ENCODE assay signal across 1 mouse cellular context in genomic region chr7:99508187-99508586, GRCm38 (mm10). TPM values are rescaled to one million over a fixed set of nuclear protein-coding genes. Genes with fewer than 3 reads are reported as not detected.
"Had no signal": no experiment of that assay in that cellular context is flagged by ENCODE, and none has a peak within 500 bp of the region (broad histone marks: within the 10 kb centered on the region; RNA-seq: fewer than 3 reads in every experiment).

No protein-coding gene starts in this region.

RNA-seq across cellular contexts. Expression of gene Klhl35, which starts 42.4 kb away (rescaled TPM):
- polyA plus RNA-seq: myocyte had no signal
